Mouse (Mus musculus): ENCODE data around the gene Ldb3.

DNA sequence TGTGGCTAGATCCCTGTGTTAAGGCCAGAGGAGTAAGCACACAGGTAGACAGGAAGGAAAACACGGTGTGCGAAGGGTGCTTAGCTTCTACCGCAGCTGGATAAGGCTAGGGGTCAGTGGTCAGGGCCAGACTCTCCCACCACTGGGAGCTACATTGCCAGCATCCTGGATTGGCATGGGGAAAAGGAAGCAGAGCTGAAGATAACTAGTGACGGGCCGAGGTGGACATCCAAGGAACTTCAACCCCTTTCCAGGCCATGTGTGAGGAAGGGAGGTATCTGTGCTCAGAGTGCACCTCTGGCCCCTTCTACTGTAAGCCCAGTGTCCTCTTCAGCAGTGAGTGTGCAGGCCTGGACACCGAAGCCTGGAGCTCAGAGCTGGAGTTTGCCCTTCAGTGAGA lies 35.0 kb downstream of the Ldb3 start:
- no peak for TF ChIP-seq CTCF (IDR thresholded peaks at IDR 0.05; ENCODE audit: control insufficient read depth, insufficient read depth, low read length)
- TF ChIP-seq POLR2A (IDR thresholded peaks at IDR 0.05; ENCODE audit: borderline replicate concordance, control insufficient read depth, low read depth, low read length) = no peak

All from bone marrow, adult 2 months (tissue).